Mouse (Mus musculus): ENCODE data around the gene Tnrc6a.

Tnrc6a gene

DNA sequence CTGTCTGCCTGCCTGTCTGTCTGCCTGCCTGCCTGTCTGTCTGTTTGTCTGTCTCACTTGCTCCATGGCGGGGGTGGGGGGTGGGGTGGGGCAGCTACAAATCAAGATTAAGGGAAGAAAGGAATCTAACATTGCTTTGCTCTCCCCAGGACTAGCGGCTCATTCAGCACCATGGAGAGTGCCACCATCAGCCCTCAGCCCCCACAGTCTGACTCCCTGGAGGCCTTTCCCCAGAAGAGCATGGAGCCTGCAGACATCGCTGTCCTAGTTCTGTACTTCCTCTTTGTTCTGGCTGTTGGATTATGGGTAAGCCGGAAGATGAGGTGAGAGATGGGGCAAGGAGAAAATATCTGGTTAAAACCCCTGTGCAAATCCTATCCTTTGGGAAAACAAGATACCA, 111.8 kb downstream of the Tnrc6a start:
- in situ Hi-C loops (cut with MboI, MseI) = loop anchor here (25.0 kb wide), 1 partner anchor 752 kb away; the partner anchor contains the start of gene Hs3st4

DNA sequence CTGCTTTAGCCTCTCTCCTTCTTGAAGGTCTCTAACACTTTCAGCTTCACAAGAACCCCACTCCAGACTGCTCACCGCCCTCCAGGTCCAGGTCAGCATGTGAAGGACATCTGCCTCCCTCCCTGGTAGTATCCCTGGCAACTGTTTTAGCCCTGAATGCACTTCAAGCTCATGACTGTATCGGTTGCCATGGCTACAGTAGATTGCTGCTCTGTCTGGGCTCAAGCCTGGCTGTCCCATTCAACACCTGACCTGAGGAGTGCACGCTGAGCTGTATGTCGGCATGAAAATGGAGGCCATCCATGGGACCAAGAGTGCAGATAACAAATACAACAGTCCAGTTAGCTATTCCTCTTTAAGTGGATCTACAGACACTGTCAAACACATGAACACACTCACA, 114.9 kb downstream of the Tnrc6a start:
- in situ Hi-C loops (cut with MboI, MseI) = loop anchor here (25.0 kb wide), 1 partner anchor 749 kb away; the partner anchor contains the start of gene Hs3st4

DNA sequence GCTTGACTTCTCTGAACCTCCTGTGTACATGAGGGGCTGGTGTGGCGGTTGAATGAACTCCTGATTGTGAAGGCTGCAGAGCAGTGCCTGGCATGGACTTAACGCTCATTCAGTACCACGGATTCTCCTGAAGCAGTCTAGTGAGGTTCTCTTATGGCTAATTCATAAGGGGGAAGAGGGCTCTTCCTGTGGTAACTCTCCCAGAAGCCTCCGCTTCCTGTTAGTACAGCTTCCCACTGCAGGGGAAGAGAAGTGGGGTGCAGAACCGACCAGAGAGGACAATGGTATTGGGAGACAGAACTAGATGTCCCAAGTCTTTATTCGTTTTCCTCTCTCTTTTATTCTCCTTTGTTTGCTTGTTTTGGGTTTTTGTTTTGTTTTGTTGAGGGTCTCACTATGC, 116.4 kb downstream of the Tnrc6a start:
- in situ Hi-C loops (cut with MboI, MseI) = loop anchor here (25.0 kb wide), 1 partner anchor 747 kb away; the partner anchor contains the start of gene Hs3st4

DNA sequence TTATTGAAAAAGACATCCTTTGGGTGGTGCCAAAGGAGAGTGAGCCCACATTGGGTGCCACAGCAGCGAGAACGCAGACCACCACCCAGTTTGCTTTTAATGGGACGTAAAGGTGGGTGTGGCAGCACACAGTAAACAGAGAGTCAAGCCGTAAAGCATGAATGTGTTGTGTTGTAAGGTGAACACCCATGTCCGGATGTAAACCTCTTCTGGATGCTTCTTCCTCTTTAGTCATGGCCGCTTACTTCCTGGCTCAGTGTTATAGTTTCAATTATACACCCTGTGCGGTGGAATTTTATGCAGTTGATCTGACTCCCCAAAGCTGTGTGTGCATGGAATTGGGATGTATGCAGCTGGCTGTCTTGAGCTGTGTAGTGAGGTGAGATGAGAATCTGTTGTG, 118.6 kb downstream of the Tnrc6a start:
- in situ Hi-C loops (cut with MboI, MseI) = loop anchor here (25.0 kb wide), 1 partner anchor 745 kb away; the partner anchor contains the start of gene Hs3st4

DNA sequence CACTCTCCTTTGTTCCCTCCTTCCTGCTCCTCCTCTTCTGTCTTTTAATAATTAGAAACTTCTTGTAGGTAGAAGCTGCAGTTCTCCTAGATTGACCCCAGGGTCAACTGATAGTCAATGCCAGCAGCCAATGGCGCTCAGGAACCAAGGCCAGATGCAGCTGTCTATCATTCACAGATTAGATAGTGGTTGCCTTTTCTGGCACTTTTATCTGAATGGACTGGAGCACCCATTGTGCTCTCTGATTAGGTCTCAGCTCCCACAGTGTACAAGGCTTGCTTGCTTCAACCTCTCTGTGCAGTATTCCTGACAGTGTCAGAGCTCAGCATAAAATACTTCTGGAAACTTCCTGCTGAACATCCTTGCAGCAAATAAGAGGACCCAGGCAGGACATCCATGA, 121.1 kb downstream of the Tnrc6a start:
- in situ Hi-C loops (cut with MboI, MseI) = loop anchor here (25.0 kb wide), 1 partner anchor 742 kb away; the partner anchor contains the start of gene Hs3st4
